9 mouse cellular contexts compared by ENCODE assay signal in genomic region chr1:178528431-178529351, GRCm38 (mm10). TPM values are rescaled to one million over a fixed set of nuclear protein-coding genes. Genes with fewer than 3 reads are reported as not detected.
DNase-seq lines count a peak whose midpoint lies in the region; ATAC-seq and TF ChIP-seq lines count a peak whose summit lies in the region.
"Had no signal": no experiment of that assay in that cellular context is flagged by ENCODE, and none has a peak within 500 bp of the region (broad histone marks: within the 10 kb centered on the region; RNA-seq: fewer than 3 reads in every experiment).

Gene Kif26b (plus strand): TSS chr1:178529125.

- peaks cover 26% of the 10 kb centered on the region for H3K4me1 ChIP-seq in limb, embryonic 14.5 days (ENCODE audit: control insufficient read depth, insufficient read depth, low read length)

- no peaks in the 10 kb centered on the region for H3K27me3 ChIP-seq in limb, embryonic 14.5 days (ENCODE audit: control insufficient read depth, insufficient read depth, low read length)
- H3K27me3 ChIP-seq: CH12.LX had no signal

- ATAC-seq in granulocyte monocyte progenitor cell, adult 5-6 weeks (replicated peaks; ENCODE audit: poor library complexity, severe bottlenecking), result peak; percentile 20
- peak; percentile 55 for ATAC-seq in limb, embryonic 14.5 days (ENCODE audit: low FRiP score, low read depth)

- 1% methylated on average over 68 of the region's 92 CpGs for WGBS in limb, embryonic 14.5 days

- no peaks in the 10 kb centered on the region for H3K36me3 ChIP-seq in limb, embryonic 14.5 days (ENCODE audit: control insufficient read depth, insufficient read depth, low read length)

- DNase-seq in lung, adult 18-20 months, result peak; percentile 9 to 19
- no peak for DNase-seq in lung, postnatal 25 days (ENCODE audit: low spot score)
- DNase-seq in embryo, embryonic 9.5 days (ENCODE audit: extremely low spot score), result peak; percentile 76
- DNase-seq in kidney, adult 8-10 months, result peak; percentile 11 to 12
- peak; percentile 61 for DNase-seq in limb, embryonic 14.5 days (ENCODE audit: low spot score)
- DNase-seq in naive thymus-derived CD4-positive, alpha-beta T cell, adult 2 months (ENCODE audit: low read depth), result peak; percentile 12
- peak; percentile 16 for DNase-seq in testis, postnatal 14 days (ENCODE audit: low spot score)

- H3K27ac ChIP-seq in limb, embryonic 14.5 days (replicated peaks; ENCODE audit: low read depth, low read length), result peak within 1 kb of the TSS; percentile 63

- peak within 1 kb of the TSS; percentile 66 for H3K9ac ChIP-seq in limb, embryonic 14.5 days (ENCODE audit: low read depth, low read length, severe bottlenecking)

- TF ChIP-seq POLR2A in limb, embryonic 14.5 days (IDR thresholded peaks at IDR 0.05; ENCODE audit: borderline replicate concordance, extremely low read depth, insufficient read depth, insufficient read length), result 0 out of 2 replicates have a peak, but pooled peaks have one; percentile 45

- peak within 1 kb of the TSS; percentile 100 for H3K4me2 ChIP-seq in limb, embryonic 14.5 days (replicated peaks; ENCODE audit: low read depth, low read length, severe bottlenecking)

- H3K9me3 ChIP-seq in limb, embryonic 14.5 days (ENCODE audit: control insufficient read depth, low read length), result no peaks in the 10 kb centered on the region

- peak within 1 kb of the TSS; percentile 68 for H3K4me3 ChIP-seq in limb, embryonic 14.5 days (replicated peaks; ENCODE audit: low read length)

RNA-seq across cellular contexts. Expression of gene Kif26b, which starts in this region (rescaled TPM):
- total RNA-seq in granulocyte monocyte progenitor cell, adult 5-6 weeks (2014; fragmentation: Nextera tagmentation), result 0.04 and 0.21 TPM in 2 replicates
- under 0.01 and 0.21 TPM in 2 replicates for total RNA-seq in granulocyte monocyte progenitor cell, adult 5-6 weeks (2017)
- polyA plus RNA-seq in limb, embryonic 14.5 days (2012; rRNA removed), result 8.8 and 11.0 TPM in 2 replicates
- polyA plus RNA-seq in limb, embryonic 14.5 days (2014; fragmentation: Nextera tagmentation; extraction: Ambion mirVana), result 8.7 and 11.2 TPM in 2 replicates
- total RNA-seq: CH12.LX had no signal

Comparison
In these comparisons a context has a peak if more than half of its experiments do, and no peak if none do; other contexts are left out.
1. Peak in ATAC-seq in granulocyte monocyte progenitor cell, adult 5-6 weeks; RNA of the gene not detected or under 1 TPM.